Comparison of ENCODE assay signal across 26 mouse cellular contexts in genomic region chrX:72169146-72169545, GRCm38 (mm10). TPM values are rescaled to one million over a fixed set of nuclear protein-coding genes. Genes with fewer than 3 reads are reported as not detected.
"Had no signal": no experiment of that assay in that cellular context is flagged by ENCODE, and none has a peak within 500 bp of the region (broad histone marks: within the 10 kb centered on the region; RNA-seq: fewer than 3 reads in every experiment).

No protein-coding gene starts in this region.

- DNase-seq: kidney, postnatal 25 days; layer of hippocampus, adult 9-11 months; layer of hippocampus, postnatal 36 days; liver; lung, adult 18-20 months; lung, postnatal 10 days; lung, postnatal 36 days; thymus, adult 18-20 months; thymus, postnatal 36 days had no signal

- ATAC-seq: liver, embryonic 12.5 days; midbrain, embryonic 13.5 days; midbrain, embryonic 16.5 days had no signal

RNA-seq across cellular contexts. Expression of gene Magea4, which starts 52.7 kb away (rescaled TPM):
- polyA plus RNA-seq: kidney, embryonic 14.5 days; kidney, postnatal 0 days; large intestine, adult 2 months; limb, embryonic 10.5 days; limb, embryonic 13.5 days; liver, embryonic 12.5 days; liver, embryonic 15.5 days; lung, embryonic 15.5 days; midbrain, embryonic 10.5 days; midbrain, embryonic 13.5 days; midbrain, embryonic 16.5 days; myocyte; neural tube, embryonic 13.5 days; small intestine, adult 2 months; spleen, adult 2 months; stomach, embryonic 16.5 days; urinary bladder, adult 2 months had no signal
